Mouse (Mus musculus) kidney, embryonic 15.5 days (tissue): Measurements from ENCODE around the gene Tcea3. TPM values are rescaled to one million over a fixed set of nuclear protein-coding genes. Genes with fewer than 3 reads are reported as not detected.

Experiments
- ATAC-seq: fragments of 200-750 bp; cut with Nextera tagmentation; replicated peaks from 2 replicates; pipeline ENCODE4 v1.8.0; 2017; ENCODE audit warnings: moderate TSS enrichment; ENCODE audit not compliant: low FRiP score
- H3K27ac ChIP-seq: fragments of 300-500 bp; sonication (generic); 2 replicates; pipeline ENCODE4 v1.5.1; 2015; ENCODE audit warnings: mild to moderate bottlenecking, inconsistent platforms
- H3K27me3 ChIP-seq: fragments of 300-500 bp; sonication (generic); 2 replicates; pipeline ENCODE4 v1.6.1; 2015; ENCODE audit warnings: inconsistent platforms
- H3K36me3 ChIP-seq: fragments of 300-500 bp; sonication (generic); 2 replicates; pipeline ENCODE4 v1.6.1; 2015; ENCODE audit warnings: inconsistent platforms
- H3K4me1 ChIP-seq: fragments of 300-500 bp; sonication (generic); 2 replicates; pipeline ENCODE4 v1.6.1; 2015; ENCODE audit warnings: inconsistent platforms
- H3K4me2 ChIP-seq: fragments of 300-500 bp; sonication (generic); 2 replicates; pipeline ENCODE4 v1.6.1; 2015; ENCODE audit warnings: moderate library complexity, mild to moderate bottlenecking, inconsistent platforms
- H3K4me3 ChIP-seq: fragments of 300-500 bp; sonication (generic); replicated peaks from 2 replicates; pipeline ENCODE4 v1.5.1; 2015; ENCODE audit warnings: mild to moderate bottlenecking, inconsistent platforms
- H3K9ac ChIP-seq: fragments of 300-500 bp; sonication (generic); 2 replicates; pipeline ENCODE4 v1.6.1; 2015; ENCODE audit warnings: mild to moderate bottlenecking, inconsistent platforms
- H3K9me3 ChIP-seq: fragments of 300-500 bp; sonication (generic); replicated peaks from 2 replicates; pipeline ENCODE4 v1.6.1; 2016; ENCODE audit warnings: inconsistent platforms
- WGBS: fragments of 180-500 bp; shearing (Covaris S2); methylation state at CpG from one replicate; pipeline ENCODE4 v1.1.7; 2015; ENCODE audit warnings: mixed read lengths; 5-methylcytosine and 5-hydroxymethylcytosine counted together
- polyA plus RNA-seq: library from polyadenylated mRNA; unstranded; fragments of >200 nt; fragmentation: Nextera tagmentation; extraction: Ambion mirVana; gene quantifications from 2 replicates; pipeline ENCODE4 v1.2.1, GENCODE M21; 2015

The Tcea3 gene
- polyA plus RNA-seq, 1 experiment from 2014 or later, result 12.5 TPM

DNA sequence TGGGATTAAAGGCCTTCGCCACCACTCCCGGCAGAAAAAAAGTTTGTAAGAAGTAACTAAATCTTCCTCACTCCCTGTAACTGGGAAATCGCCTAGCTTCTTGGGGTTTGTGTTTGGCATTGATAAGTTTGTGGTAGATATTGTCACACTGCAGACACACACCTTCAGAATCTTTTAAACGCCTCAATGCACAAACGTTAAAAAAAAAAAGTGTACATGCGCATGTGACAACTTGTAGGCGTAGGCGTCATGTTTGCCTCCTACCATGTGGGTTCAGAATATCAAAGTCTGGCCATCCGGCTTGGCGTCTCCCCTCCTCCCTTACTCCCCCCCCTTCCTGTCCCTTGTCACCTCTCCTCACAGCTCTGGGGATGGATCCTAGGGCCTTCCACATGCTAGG, 9.2 kb downstream of the Tcea3 start:
- Histone ChIP-seq H3K4me3 (no peak overlapping the region), H3K4me2 (no peak overlapping the region), H3K4me1 (peaks cover 4% of the 10 kb centered on the region; the same call in 1 of the 2 replicates), H3K9ac (no peak overlapping the region), H3K27me3 (0 out of 2 replicates have a peak, but pooled peaks cover 4% of the 10 kb centered on the region), H3K36me3 (no peaks in the 10 kb centered on the region), H3K27ac (no peak overlapping the region), H3K9me3 (no peaks in the 10 kb centered on the region)
- 59% methylated on average over 10 of the region's 10 CpGs for WGBS
- no peak for ATAC-seq

DNA sequence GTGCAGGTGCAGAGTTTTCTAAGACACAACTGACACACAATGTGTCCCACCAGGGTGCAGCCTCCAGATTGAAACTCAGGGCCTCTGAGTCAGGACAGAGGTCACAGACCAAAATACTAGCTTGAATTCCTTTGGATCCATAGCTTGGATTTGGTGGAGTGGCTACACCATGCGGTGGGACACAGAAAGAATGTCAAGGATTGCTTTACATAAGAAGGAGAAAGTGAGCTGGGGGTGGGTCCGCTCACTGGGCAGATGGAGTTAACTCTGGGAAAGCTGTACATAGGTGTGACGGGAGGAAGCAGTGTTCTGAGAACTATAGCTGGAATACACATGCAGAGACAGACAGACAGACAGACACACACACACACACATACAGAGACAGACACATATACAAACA, 12.4 kb downstream of the Tcea3 start:
- Histone ChIP-seq H3K4me1 (peaks cover 6% of the 10 kb centered on the region; the same call in 1 of the 2 replicates), H3K36me3 (no peaks in the 10 kb centered on the region), H3K4me2 (no peak overlapping the region), H3K4me3 (no peak overlapping the region), H3K9me3 (no peaks in the 10 kb centered on the region), H3K27me3 (no peaks in the 10 kb centered on the region), H3K27ac (no peak overlapping the region), H3K9ac (no peak overlapping the region)
- WGBS, result 62% methylated on average over 3 of the region's 3 CpGs
- no peak for ATAC-seq

DNA sequence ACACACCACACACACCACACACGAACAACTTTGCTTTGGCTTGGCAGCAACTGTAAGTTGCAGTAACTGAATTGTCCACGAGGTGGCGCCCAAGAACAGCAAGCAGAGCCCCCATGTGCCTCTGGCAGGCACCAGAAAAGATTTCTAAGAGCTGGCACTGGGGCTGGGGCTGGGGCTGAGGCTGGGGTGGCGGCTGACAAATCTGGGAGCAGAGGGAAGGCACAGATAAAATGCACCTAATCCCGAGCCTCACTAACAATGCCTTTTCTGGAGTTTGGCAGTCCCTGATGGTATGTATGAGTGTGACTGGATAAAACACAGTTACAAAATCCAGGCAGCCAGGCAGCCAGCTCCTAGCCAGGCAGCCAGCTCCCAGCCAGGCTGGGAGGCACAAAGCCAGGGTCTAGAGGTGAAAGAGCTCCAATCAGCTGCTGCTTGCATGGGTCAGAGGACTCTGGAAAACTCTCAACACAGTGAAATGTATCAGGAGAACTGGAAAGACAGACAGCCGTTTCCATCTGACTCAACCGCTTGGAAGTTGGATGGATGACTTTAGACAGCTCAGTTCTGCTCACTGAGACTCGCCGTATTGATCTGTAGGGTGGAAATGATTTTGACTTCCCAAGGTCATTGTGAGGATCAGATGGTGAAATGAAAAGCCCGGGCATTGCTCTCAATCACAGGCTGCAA, 13.1 kb downstream of the Tcea3 start:
- no peak overlapping the region for H3K27ac ChIP-seq
- WGBS, result 44% methylated on average over 10 of the region's 10 CpGs
- no peaks in the 10 kb centered on the region for H3K36me3 ChIP-seq
- no peaks in the 10 kb centered on the region for H3K9me3 ChIP-seq
- H3K4me2 ChIP-seq, result no peak overlapping the region
- H3K9ac ChIP-seq, result no peak overlapping the region
- no peaks in the 10 kb centered on the region for H3K27me3 ChIP-seq
- no peak for ATAC-seq
- peaks cover 6% of the 10 kb centered on the region; the same call in 1 of the 2 replicates for H3K4me1 ChIP-seq
- no peak overlapping the region for H3K4me3 ChIP-seq

DNA sequence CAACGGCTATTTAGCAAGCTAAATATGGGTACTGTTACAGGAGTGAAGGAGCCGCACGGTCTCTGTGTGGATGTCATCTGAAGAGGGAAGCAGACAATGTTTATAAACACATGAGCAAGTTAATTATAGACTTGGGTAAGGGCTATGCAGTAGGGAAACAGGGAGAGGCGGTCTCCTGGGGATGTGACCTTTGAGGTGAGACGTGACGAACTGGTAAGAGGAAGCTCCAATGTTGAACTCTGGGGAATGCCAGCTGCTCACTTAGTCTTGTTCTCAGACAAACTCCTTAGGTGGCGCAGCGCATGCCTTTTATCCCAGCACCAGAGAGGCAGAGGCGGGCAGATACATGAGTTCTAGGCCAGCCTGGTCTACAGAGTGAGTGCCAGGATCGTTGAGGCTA, 14.4 kb downstream of the Tcea3 start:
- no peaks in the 10 kb centered on the region for H3K9me3 ChIP-seq
- H3K27me3 ChIP-seq, result no peaks in the 10 kb centered on the region
- no peak overlapping the region for H3K4me3 ChIP-seq
- H3K36me3 ChIP-seq, result no peaks in the 10 kb centered on the region
- no peak overlapping the region for H3K9ac ChIP-seq
- ATAC-seq, result no peak
- 72% methylated on average over 10 of the region's 10 CpGs for WGBS
- H3K27ac ChIP-seq, result no peak overlapping the region
- H3K4me1 ChIP-seq, result peaks cover 6% of the 10 kb centered on the region; the same call in 1 of the 2 replicates
- no peak overlapping the region for H3K4me2 ChIP-seq

DNA sequence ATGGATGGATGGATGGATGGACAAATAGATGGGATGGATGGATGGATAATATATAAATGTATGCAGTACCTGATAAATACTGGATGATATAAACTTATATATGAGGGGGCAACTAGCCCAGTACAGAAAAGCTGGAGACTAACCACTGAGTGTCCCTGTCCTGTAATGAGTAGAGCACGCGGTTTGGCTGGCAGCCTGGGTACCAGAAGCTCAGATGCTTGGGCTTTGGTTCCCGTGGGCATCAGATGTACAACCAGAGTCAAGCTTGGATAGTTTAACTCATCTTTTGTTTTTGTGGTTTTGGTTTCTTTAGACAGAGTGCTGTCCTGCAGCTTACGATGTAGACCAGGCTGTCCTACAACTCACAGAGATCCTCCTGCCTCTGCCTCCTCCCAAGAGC, 16.0 kb downstream of the Tcea3 start:
- Histone ChIP-seq H3K27ac (no peak overlapping the region), H3K27me3 (no peaks in the 10 kb centered on the region), H3K9ac (no peak overlapping the region), H3K4me2 (no peak overlapping the region), H3K4me3 (no peak overlapping the region), H3K9me3 (no peaks in the 10 kb centered on the region), H3K36me3 (no peaks in the 10 kb centered on the region), H3K4me1 (peaks cover 6% of the 10 kb centered on the region; the same call in 1 of the 2 replicates)
- no peak for ATAC-seq
- WGBS, result 92% methylated on average over 4 of the region's 4 CpGs

DNA sequence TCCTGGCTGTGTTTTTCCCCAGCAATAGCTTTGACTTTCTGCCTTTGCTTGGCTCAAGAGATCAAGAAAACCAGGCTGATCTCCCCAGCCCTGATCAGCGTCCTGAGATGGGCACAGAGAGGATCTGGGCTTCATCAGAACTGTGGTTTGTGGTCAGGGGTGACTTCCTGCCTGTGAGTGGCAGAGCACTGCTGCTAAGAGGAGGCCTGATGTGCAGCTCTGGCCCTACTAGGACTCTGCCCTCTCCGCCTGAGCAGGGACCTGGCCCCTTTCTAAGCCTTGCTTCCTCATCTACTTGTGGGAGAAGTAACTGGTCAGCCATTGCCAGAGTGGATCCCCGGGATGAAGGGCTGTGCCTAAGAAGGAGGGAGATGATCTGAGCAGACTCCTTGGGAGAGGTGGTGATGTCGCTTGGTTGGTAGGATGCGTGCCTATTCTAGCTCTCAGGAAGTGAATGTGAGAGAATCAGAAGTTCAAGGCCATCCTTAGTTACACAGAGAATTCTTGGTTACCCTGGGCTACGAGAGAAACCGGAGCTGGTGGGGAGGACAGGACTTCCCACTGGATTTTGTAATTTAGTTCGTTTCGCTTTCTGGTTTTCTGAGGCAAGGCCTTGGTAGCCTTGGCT, 19.3 kb downstream of the Tcea3 start:
- Histone ChIP-seq H3K4me3 (no peak overlapping the region), H3K9ac (no peak overlapping the region), H3K4me1 (0 out of 2 replicates have a peak, but pooled peaks cover 1% of the 10 kb centered on the region), H3K4me2 (no peak overlapping the region), H3K27me3 (no peaks in the 10 kb centered on the region), H3K36me3 (no peaks in the 10 kb centered on the region), H3K9me3 (no peaks in the 10 kb centered on the region), H3K27ac (no peak overlapping the region)
- no peak for ATAC-seq
- 84% methylated on average over 9 of the region's 9 CpGs for WGBS

DNA sequence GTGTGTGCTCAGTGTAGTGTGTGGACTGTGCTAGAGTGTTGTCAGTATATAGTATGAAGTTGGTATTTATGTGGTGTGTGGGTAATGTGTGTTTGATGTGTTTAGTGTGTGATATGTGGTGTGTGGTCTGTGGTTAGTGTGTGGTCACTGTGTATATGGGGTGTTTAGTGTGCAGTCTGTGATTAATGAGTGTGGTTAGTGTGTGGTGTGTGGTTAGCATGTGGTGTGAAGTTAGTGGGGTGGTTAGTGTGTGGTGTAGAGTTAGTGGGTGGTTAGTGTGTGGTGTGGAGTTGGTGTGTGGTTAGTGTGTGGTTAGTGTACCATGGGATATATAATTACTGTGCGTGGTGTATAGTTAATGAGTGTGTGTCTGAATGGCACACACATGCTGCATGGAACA, 21.4 kb downstream of the Tcea3 start:
- Histone ChIP-seq H3K27me3 (no peaks in the 10 kb centered on the region), H3K4me2 (no peak overlapping the region), H3K27ac (no peak overlapping the region), H3K36me3 (no peaks in the 10 kb centered on the region), H3K9ac (no peak overlapping the region), H3K4me3 (no peak overlapping the region), H3K9me3 (peaks cover 9% of the 10 kb centered on the region; the same call in 1 of the 2 replicates), H3K4me1 (no peaks in the 10 kb centered on the region)
- no peak for ATAC-seq
- WGBS, result 85% methylated on average over 1 of the region's 1 CpGs

DNA sequence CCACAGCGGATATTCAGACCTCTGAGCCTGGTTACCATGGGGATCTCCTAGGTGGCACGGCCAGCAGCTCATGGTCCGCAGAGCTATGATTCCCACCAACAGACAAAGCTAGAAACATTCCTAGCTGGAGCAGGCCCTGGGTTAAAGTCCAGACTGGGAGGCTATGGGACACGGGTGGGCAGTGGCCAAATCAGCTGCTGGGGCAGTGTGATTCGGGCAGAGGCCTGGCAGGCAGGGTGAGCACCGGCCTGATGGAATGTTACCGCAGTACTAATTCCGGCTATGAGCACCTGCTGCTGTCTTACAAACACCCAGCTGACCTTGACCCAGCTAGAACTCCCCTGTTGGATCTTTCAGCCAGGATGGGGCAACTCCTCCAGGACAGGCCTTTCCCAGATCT, 23.1 kb downstream of the Tcea3 start:
- no peaks in the 10 kb centered on the region for H3K4me1 ChIP-seq
- H3K4me2 ChIP-seq, result no peak overlapping the region
- no peaks in the 10 kb centered on the region for H3K36me3 ChIP-seq
- H3K9me3 ChIP-seq, result peaks cover 9% of the 10 kb centered on the region; the same call in 1 of the 2 replicates
- no peak overlapping the region for H3K4me3 ChIP-seq
- no peak overlapping the region for H3K9ac ChIP-seq
- ATAC-seq, result no peak
- WGBS, result 79% methylated on average over 8 of the region's 8 CpGs
- no peak overlapping the region for H3K27ac ChIP-seq
- no peaks in the 10 kb centered on the region for H3K27me3 ChIP-seq

DNA sequence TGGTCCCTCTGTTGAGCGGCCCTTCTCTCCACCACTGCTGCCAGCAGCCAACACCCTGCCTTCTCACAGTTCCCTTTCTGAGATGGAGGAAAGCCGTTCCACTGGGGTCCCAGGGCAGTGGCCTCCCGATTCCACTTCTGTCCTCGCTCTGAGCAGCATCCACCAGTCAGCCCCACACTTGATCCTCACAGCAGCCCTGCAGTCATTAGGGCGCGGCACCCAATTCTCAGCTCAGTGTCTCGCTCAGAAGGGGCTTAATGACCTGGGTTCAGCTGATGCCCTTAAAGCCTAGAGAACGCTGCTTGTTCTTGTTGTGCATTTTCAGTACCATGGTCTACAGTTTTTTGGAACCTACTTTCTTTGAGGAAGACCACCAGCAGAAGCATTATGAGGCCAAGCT, 33.6 kb downstream of the Tcea3 start:
- WGBS, result 56% methylated on average over 8 of the region's 8 CpGs
- H3K9me3 ChIP-seq, result no peaks in the 10 kb centered on the region
- no peaks in the 10 kb centered on the region for H3K36me3 ChIP-seq
- H3K4me1 ChIP-seq, result peaks cover 36% of the 10 kb centered on the region
- no peak overlapping the region for H3K4me2 ChIP-seq
- H3K27ac ChIP-seq, result peak overlapping the region; percentile 52; the same call in 1 of the 2 replicates
- H3K9ac ChIP-seq, result no peak overlapping the region
- H3K4me3 ChIP-seq, result no peak overlapping the region
- no peak for ATAC-seq
- no peaks in the 10 kb centered on the region for H3K27me3 ChIP-seq

DNA sequence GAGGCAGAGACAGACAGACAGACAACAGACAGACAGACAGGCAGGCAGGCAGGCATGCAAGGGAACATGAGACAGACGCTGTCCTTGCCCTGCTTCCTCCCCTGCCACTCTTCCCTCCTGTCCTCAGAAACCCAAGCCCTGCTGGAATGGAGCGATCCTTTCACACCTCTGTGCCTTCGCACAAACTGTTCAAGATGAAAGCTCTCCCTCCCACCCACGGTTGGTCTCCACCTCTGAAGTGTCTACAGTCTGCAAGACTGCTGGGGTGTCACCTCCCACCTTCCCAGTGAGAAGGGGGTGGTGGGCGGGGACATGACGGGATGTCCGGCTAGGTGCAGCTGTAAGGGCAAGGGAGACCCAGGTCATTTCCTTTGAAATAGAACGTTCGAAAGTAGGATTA, 34.1 kb downstream of the Tcea3 start:
- no peak for ATAC-seq
- 21% methylated on average over 9 of the region's 9 CpGs for WGBS
- Histone ChIP-seq H3K4me1 (peaks cover 41% of the 10 kb centered on the region), H3K36me3 (no peaks in the 10 kb centered on the region), H3K9me3 (no peaks in the 10 kb centered on the region), H3K4me3 (no peak overlapping the region), H3K4me2 (no peak overlapping the region), H3K27ac (peak overlapping the region; percentile 52; the same call in 1 of the 2 replicates), H3K27me3 (no peaks in the 10 kb centered on the region), H3K9ac (no peak overlapping the region)

DNA sequence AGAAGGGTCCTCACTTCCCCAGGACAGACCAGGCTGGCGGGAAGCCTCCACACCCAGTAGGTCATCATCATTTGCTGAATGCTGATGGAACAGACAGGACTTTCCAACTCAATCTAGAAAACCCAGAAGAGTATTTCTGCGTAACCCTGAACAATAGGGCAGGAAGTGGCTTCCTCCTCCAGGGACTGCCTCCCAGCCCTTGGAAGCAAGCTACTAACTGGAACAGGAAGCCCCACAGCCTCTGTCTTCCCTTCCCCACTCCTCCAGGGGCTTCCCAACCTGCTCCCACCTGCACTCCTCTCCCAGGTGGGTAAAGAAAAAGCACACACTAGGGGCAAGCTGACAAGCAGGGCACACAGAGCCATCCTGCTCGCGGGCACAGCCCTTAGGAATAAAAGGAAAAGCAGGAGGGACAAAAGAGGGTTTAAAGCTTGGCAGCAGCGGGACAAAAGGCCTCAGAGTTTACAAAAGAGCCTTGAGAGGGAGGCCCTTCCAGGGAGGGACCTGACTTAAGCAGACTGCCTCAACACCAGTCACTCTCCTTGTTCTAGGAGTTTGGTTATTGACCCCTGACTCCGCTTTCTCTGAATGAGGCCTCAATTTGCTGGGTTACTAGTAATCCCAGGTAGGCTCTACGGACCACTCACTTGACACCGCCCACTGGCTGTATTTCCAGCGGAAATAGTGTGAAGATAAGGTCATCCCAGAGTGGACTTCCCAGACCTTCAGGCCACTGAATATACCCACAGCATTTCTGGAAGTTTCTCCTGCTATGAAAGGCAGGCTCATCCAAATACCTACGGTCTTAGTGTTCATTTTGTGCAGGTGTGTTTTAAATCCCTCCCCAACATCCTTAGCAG, 35.3 kb downstream of the Tcea3 start:
- WGBS, result 43% methylated on average over 10 of the region's 10 CpGs
- Histone ChIP-seq H3K9ac (no peak overlapping the region), H3K27me3 (no peaks in the 10 kb centered on the region), H3K36me3 (peaks cover 7% of the 10 kb centered on the region), H3K4me3 (no peak overlapping the region), H3K9me3 (no peaks in the 10 kb centered on the region), H3K4me2 (no peak overlapping the region), H3K4me1 (peaks cover 50% of the 10 kb centered on the region), H3K27ac (peak overlapping the region; percentile 94)
- ATAC-seq, result no peak

DNA sequence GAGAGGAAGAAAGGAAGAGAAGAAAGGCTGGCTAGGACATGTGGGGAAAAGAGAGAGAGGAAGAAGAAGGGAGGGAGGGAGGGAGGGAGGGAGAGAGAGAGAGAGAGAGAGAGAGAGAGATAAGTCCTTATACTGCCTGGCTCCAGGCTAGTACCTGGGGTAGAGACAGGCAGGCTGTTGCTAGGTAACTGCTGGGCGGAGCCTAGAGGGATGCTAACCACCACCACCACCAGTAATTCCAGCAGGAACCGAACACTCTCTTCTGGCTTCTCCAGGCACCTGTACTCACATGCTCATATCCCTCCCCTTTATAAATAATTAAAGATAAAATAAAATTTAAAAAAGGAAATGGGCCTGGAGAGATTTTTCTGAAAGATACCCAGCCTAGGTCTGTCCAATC, 36.3 kb downstream of the Tcea3 start:
- no peak overlapping the region for H3K4me2 ChIP-seq
- H3K4me3 ChIP-seq, result no peak overlapping the region
- H3K36me3 ChIP-seq, result peaks cover 16% of the 10 kb centered on the region
- H3K9ac ChIP-seq, result no peak overlapping the region
- no peaks in the 10 kb centered on the region for H3K27me3 ChIP-seq
- H3K9me3 ChIP-seq, result no peaks in the 10 kb centered on the region
- 26% methylated on average over 2 of the region's 2 CpGs for WGBS
- H3K4me1 ChIP-seq, result peaks cover 50% of the 10 kb centered on the region
- ATAC-seq, result no peak
- peak overlapping the region; percentile 94 for H3K27ac ChIP-seq
